Mouse (Mus musculus) CH12.LX (cell line): ENCODE results near the gene Gm10799.

ENCODE experiments used
- CTCF ChIP-seq, 2 experiments: IDR thresholded peaks in 1 of 2; conservative IDR thresholded peaks in 1 of 2; 2 replicates each; pipeline ENCODE4 v1.5.1; 2011 to 2012; ENCODE audit warnings: low read depth in 2 of 2, low read length in 2 of 2, improper control_type of control experiment in 1 of 2, inconsistent platforms in 1 of 2, mild to moderate bottlenecking in 1 of 2, moderate library complexity in 1 of 2
- EP300 ChIP-seq: IDR thresholded peaks from 2 replicates; pipeline ENCODE4 v1.6.1; 2011; ENCODE audit warnings: low read length, improper control_type of control experiment
- KAT2A ChIP-seq: IDR thresholded peaks from 2 replicates; pipeline ENCODE4 v1.6.1; 2012; ENCODE audit warnings: low read length, improper control_type of control experiment, inconsistent platforms; ENCODE audit not compliant: insufficient replicate concordance
- MAFK ChIP-seq: IDR thresholded peaks from 2 replicates; pipeline ENCODE4 v1.6.1; 2011; ENCODE audit warnings: low read length, improper control_type of control experiment; ENCODE audit not compliant: insufficient replicate concordance
- MYC ChIP-seq: IDR thresholded peaks from 2 replicates; pipeline ENCODE4 v1.6.1; 2011; ENCODE audit warnings: low read depth, mild to moderate bottlenecking, improper control_type of control experiment, low read length
- POLR2A ChIP-seq: IDR thresholded peaks from 2 replicates; pipeline ENCODE4 v1.6.1; 2011; ENCODE audit warnings: low read depth, mild to moderate bottlenecking, improper control_type of control experiment, low read length
- SIN3A ChIP-seq: IDR thresholded peaks from 2 replicates; pipeline ENCODE4 v1.6.1; 2012; ENCODE audit warnings: low read length, improper control_type of control experiment, inconsistent platforms
- TCF12 ChIP-seq: IDR thresholded peaks from 2 replicates; pipeline ENCODE4 v1.6.1; 2014; ENCODE audit warnings: low read depth, mild to moderate bottlenecking, inconsistent platforms, low read length, improper control_type of control experiment
- USF1 ChIP-seq: IDR thresholded peaks from 2 replicates; pipeline ENCODE4 v1.6.1; 2014; ENCODE audit warnings: low read depth, mild to moderate bottlenecking, inconsistent platforms, low read length, improper control_type of control experiment
- USF2 ChIP-seq: conservative IDR thresholded peaks from 2 replicates; pipeline ENCODE4 v1.6.1; 2011; ENCODE audit warnings: low read depth, low read length, improper control_type of control experiment
- ZKSCAN1 ChIP-seq: IDR thresholded peaks from 2 replicates; pipeline ENCODE4 v1.6.1; 2012; ENCODE audit warnings: low read depth, inconsistent platforms, low read length, improper control_type of control experiment, borderline replicate concordance
- ZNF384 ChIP-seq: IDR thresholded peaks from 2 replicates; pipeline ENCODE4 v1.6.1; 2012; ENCODE audit warnings: low read depth, low read length, improper control_type of control experiment, inconsistent platforms

DNA sequence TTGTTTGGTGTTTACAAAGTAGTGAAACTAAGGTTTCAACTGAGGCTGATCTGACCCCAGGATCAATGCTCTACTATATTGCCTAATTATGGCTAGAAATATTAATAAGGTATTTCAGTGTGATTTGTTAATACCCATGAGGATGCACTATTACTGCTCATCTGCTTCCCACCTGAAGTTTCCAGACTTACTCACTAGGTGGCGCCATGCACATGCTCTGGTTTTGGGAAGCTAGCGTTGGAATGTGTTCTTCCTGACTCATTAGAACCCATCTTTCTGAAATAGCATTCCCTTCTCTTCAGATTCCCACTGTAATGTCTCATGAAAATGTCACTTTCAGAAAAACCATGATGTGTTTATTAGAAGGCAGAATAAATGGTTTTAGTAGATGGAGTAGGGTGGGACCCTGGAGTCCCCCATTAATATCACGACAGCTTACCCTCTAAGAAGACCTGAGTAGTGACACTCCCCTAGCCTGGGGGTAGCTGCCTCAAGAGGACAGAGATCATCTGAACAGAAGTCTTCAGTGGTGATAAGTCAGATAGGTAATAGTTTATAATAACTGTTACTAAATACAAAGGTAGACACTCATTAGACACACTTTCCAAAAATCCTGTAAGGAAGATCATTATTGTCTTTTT, 33.4 kb downstream of the Gm10799 start:
- TF ChIP-seq KAT2A: no peak
- no peak for TF ChIP-seq POLR2A
- peak; percentile 92 to 96 for TF ChIP-seq CTCF (conservative IDR thresholded peaks at IDR 0.05 in 1 of 2, IDR thresholded peaks at IDR 0.05 in 1 of 2; ENCODE audit: low read depth in 2 of 2, low read length in 2 of 2)
- no peak for TF ChIP-seq MYC
- no peak for TF ChIP-seq ZKSCAN1
- no peak for TF ChIP-seq USF1
- no peak for TF ChIP-seq MAFK
- no peak for TF ChIP-seq SIN3A
- TF ChIP-seq EP300: no peak
- no peak for TF ChIP-seq TCF12
- TF ChIP-seq USF2: no peak
- no peak for TF ChIP-seq ZNF384
